Mouse (Mus musculus) liver, adult 2 months (tissue): Measurements from ENCODE around the gene Srp72.

Experiments used
- CTCF ChIP-seq: fragments of 200-500 bp; IDR thresholded peaks from 2 replicates; pipeline ENCODE4 v1.5.1; 2011; ENCODE audit warnings: low read depth, low read length, control low read depth
- POLR2A ChIP-seq: fragments of 200-500 bp; IDR thresholded peaks from 2 replicates; pipeline ENCODE4 v1.6.1; 2011; ENCODE audit warnings: low read length, control low read depth; ENCODE audit not compliant: insufficient read depth; ENCODE audit errors: extremely low read depth

DNA sequence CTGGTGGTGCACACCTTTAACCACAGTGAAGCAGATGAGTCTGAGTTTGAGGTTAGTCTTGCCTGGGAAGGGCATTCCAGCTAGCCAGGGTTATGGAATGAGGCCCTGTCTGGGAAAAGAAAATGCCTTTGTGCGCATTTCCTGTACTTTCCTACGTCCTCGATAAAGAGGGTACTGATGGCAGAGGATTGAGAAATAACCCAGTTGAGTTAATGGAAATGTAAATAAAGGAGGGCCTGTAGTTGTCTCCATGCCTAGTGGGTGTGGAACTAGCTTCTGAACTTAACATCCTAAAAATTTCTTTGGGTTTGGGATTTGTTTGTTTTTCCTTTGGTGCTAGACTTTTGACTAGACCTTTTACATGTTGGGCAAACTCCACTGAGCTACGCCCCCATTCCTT is 19.0 kb upstream of the Srp72 start:
- TF ChIP-seq POLR2A (no peak), CTCF (no peak)
